Mouse (Mus musculus): ENCODE measurements around the gene Clybl. TPM values are rescaled to one million over a fixed set of nuclear protein-coding genes. Genes with fewer than 3 reads are reported as not detected.

The Clybl gene
- polyA plus RNA-seq, 1 experiment from 2014 or later, result 22.1 TPM

DNA sequence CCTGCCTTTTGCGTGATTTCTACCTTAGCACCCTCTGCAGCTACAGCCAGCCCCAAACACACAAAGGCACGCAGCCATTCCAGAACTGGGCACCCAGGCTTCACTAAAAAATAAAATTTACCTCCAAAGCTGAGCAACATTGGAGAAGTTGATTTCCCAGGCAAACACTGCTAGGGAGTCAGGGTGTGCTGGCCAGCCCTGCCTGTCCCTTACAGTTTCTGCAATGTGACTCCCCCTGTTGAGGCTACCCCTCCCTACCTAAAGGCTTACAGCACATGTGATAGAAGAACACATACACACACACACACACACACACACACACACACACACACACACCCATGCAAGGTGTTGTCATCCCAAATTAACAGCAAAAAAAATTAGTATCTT, 232.0 kb downstream of the Clybl start:
- no peak overlapping the region for H3K9ac ChIP-seq (ENCODE audit: low read depth, low read length)
- no peaks in the 10 kb centered on the region for H3K4me1 ChIP-seq (ENCODE audit: control insufficient read depth, low read depth, low read length)
- H3K36me3 ChIP-seq (ENCODE audit: control insufficient read depth, insufficient read depth), result no peaks in the 10 kb centered on the region
- ATAC-seq (ENCODE audit: low read depth), result no peak
- peaks cover 4% of the 10 kb centered on the region for H3K27me3 ChIP-seq (ENCODE audit: control insufficient read depth, insufficient read depth, low read depth, low read length)
- no peak overlapping the region for H3K27ac ChIP-seq (ENCODE audit: low read length)
- H3K9me3 ChIP-seq (replicated peaks; ENCODE audit: control insufficient read depth, low read length), result no peaks in the 10 kb centered on the region
- no peak overlapping the region for H3K4me2 ChIP-seq (ENCODE audit: low read depth, low read length)
- WGBS (ENCODE audit: insufficient replicate concordance), result 53% methylated on average over 2 of the region's 2 CpGs
- H3K4me3 ChIP-seq (ENCODE audit: low read depth, low read length), result no peak overlapping the region

DNA sequence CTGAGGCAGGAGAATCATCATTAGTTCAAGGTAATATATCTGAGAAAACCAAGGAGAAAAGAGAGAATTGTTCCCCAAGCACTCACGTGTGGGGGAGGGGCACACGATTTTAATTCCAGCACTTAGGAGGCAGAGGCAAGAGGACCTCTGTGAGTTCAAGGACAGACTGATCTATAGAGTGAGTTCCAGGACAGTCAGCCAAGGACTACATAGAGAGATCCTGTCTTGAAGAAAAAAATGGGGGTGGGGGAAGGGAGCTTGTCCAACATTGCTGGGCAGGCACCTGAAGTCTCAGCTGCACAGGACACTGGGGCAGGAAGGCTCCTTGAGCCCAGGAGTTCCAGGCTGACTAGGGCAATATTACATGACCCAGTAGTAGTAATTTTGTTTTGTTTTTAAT, 233.3 kb downstream of the Clybl start:
- no peak overlapping the region for H3K9ac ChIP-seq (ENCODE audit: low read depth, low read length)
- peaks cover 2% of the 10 kb centered on the region for H3K27me3 ChIP-seq (ENCODE audit: control insufficient read depth, insufficient read depth, low read depth, low read length)
- no peaks in the 10 kb centered on the region for H3K4me1 ChIP-seq (ENCODE audit: control insufficient read depth, low read depth, low read length)
- WGBS (ENCODE audit: insufficient replicate concordance), result 59% methylated on average over 2 of the region's 2 CpGs
- no peaks in the 10 kb centered on the region for H3K9me3 ChIP-seq (replicated peaks; ENCODE audit: control insufficient read depth, low read length)
- ATAC-seq (ENCODE audit: low read depth), result no peak
- H3K4me2 ChIP-seq (ENCODE audit: low read depth, low read length), result no peak overlapping the region
- no peak overlapping the region for H3K27ac ChIP-seq (ENCODE audit: low read length)
- no peaks in the 10 kb centered on the region for H3K36me3 ChIP-seq (ENCODE audit: control insufficient read depth, insufficient read depth)
- H3K4me3 ChIP-seq (ENCODE audit: low read depth, low read length), result no peak overlapping the region

GRCm38 (mm10) chr14:122416166-122416771, 234.8 kb downstream of the Clybl start:
- H3K4me3 ChIP-seq (ENCODE audit: low read depth, low read length), result no peak overlapping the region
- WGBS (ENCODE audit: insufficient replicate concordance), result 29% methylated on average over 4 of the region's 4 CpGs
- H3K27me3 ChIP-seq (ENCODE audit: control insufficient read depth, insufficient read depth, low read depth, low read length), result no peaks in the 10 kb centered on the region
- no peak overlapping the region for H3K27ac ChIP-seq (ENCODE audit: low read length)
- no peak overlapping the region for H3K9ac ChIP-seq (ENCODE audit: low read depth, low read length)
- H3K4me2 ChIP-seq (ENCODE audit: low read depth, low read length), result no peak overlapping the region
- ATAC-seq (ENCODE audit: low read depth), result no peak
- H3K4me1 ChIP-seq (ENCODE audit: control insufficient read depth, low read depth, low read length), result no peaks in the 10 kb centered on the region
- H3K9me3 ChIP-seq (replicated peaks; ENCODE audit: control insufficient read depth, low read length), result no peaks in the 10 kb centered on the region
- no peaks in the 10 kb centered on the region for H3K36me3 ChIP-seq (ENCODE audit: control insufficient read depth, insufficient read depth)

DNA sequence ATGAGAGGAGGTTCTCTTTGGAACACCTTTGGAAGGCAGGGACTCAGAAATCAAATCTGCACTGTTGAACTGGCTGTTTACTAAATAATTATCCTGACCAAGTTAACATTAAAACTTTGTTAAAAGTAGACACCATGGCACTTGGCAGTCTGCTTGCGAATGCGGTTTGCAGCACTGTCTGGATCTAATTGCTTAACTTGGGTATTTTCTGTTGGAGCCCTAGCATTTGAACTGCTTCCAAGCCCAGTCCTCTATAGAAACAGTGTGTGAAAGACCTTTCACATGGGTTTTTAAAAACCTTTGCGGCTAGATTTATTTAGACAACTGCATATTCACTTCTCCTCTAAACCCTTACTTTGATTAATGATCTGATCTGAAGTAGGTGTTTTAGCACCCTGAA, 242.9 kb downstream of the Clybl start:
- Histone ChIP-seq H3K27ac (ENCODE audit: low read length) (no peak overlapping the region), H3K27me3 (ENCODE audit: control insufficient read depth, insufficient read depth, low read depth, low read length) (no peaks in the 10 kb centered on the region), H3K4me3 (ENCODE audit: low read depth, low read length) (no peak overlapping the region), H3K4me2 (ENCODE audit: low read depth, low read length) (no peak overlapping the region), H3K9ac (ENCODE audit: low read depth, low read length) (no peak overlapping the region), H3K9me3 (replicated peaks; ENCODE audit: control insufficient read depth, low read length) (no peaks in the 10 kb centered on the region), H3K4me1 (ENCODE audit: control insufficient read depth, low read depth, low read length) (no peaks in the 10 kb centered on the region), H3K36me3 (ENCODE audit: control insufficient read depth, insufficient read depth) (no peaks in the 10 kb centered on the region)
- 77% methylated on average over 3 of the region's 3 CpGs for WGBS (ENCODE audit: insufficient replicate concordance)
- ATAC-seq (ENCODE audit: low read depth), result no peak

DNA sequence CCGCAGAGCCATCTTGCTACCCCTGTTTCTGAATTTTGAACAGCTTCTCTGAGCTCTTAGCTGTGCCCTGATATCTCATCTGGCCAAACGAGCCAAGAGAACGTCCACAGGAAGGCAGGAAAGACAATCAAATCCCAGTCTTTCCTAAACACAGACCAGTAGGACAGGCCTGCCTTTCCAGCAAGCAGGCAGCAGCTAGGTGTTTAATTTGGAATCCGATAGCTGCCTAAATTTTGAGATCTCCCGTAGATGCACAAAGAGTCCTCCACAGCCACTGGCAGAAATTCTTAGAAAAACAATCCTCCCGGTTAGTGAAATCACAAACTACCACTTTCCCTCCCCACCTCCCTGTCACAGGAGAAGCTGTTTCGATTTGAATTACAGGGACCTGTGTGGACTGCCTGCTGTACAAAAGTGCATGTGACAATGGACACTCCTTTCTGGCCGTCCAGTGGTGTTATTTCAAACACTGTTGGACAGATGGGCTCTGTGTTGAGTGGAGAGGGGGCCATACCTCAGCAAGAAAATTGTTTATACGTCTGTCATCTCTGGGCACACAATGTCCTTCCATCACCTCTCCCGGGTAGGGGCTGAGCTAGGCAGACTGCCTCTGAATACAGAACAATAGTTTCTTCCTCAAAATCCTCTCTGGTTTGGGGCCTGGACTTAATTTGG, 245.2 kb downstream of the Clybl start:
- WGBS (ENCODE audit: insufficient replicate concordance), result 50% methylated on average over 10 of the region's 10 CpGs
- no peaks in the 10 kb centered on the region for H3K9me3 ChIP-seq (replicated peaks; ENCODE audit: control insufficient read depth, low read length)
- H3K4me1 ChIP-seq (ENCODE audit: control insufficient read depth, low read depth, low read length), result no peaks in the 10 kb centered on the region
- no peak overlapping the region for H3K4me2 ChIP-seq (ENCODE audit: low read depth, low read length)
- no peak overlapping the region for H3K9ac ChIP-seq (ENCODE audit: low read depth, low read length)
- H3K4me3 ChIP-seq (ENCODE audit: low read depth, low read length), result no peak overlapping the region
- no peaks in the 10 kb centered on the region for H3K36me3 ChIP-seq (ENCODE audit: control insufficient read depth, insufficient read depth)
- ATAC-seq (ENCODE audit: low read depth), result no peak
- no peaks in the 10 kb centered on the region for H3K27me3 ChIP-seq (ENCODE audit: control insufficient read depth, insufficient read depth, low read depth, low read length)
- no peak overlapping the region for H3K27ac ChIP-seq (ENCODE audit: low read length)

DNA sequence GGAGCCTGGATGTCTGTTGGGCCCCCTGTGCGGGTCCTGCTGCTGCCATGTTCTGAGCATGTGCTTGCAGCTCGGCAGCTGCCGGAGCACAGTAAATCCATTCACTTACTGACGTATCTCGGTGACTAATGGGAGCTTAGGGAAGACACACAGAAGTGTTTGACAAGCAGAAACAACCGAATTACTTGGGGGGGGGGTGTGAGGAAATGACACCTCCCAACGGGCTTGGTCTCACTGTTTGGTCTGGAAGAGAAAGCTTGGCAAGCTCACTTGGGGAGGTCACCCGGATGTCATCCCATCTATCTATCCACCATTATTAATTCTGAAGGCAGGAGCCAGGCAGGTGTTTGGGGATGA, 245.7 kb downstream of the Clybl start:
- H3K9me3 ChIP-seq (replicated peaks; ENCODE audit: control insufficient read depth, low read length), result no peaks in the 10 kb centered on the region
- no peak overlapping the region for H3K27ac ChIP-seq (ENCODE audit: low read length)
- H3K4me3 ChIP-seq (ENCODE audit: low read depth, low read length), result no peak overlapping the region
- no peak overlapping the region for H3K9ac ChIP-seq (ENCODE audit: low read depth, low read length)
- no peaks in the 10 kb centered on the region for H3K27me3 ChIP-seq (ENCODE audit: control insufficient read depth, insufficient read depth, low read depth, low read length)
- H3K4me2 ChIP-seq (ENCODE audit: low read depth, low read length), result no peak overlapping the region
- H3K36me3 ChIP-seq (ENCODE audit: control insufficient read depth, insufficient read depth), result no peaks in the 10 kb centered on the region
- no peak for ATAC-seq (ENCODE audit: low read depth)
- WGBS (ENCODE audit: insufficient replicate concordance), result 57% methylated on average over 8 of the region's 8 CpGs
- H3K4me1 ChIP-seq (ENCODE audit: control insufficient read depth, low read depth, low read length), result no peaks in the 10 kb centered on the region

GRCm38 (mm10) chr14:122427654-122428053, 246.2 kb downstream of the Clybl start:
- WGBS (ENCODE audit: insufficient replicate concordance), result 63% methylated on average over 3 of the region's 3 CpGs
- H3K36me3 ChIP-seq (ENCODE audit: control insufficient read depth, insufficient read depth), result no peaks in the 10 kb centered on the region
- H3K4me3 ChIP-seq (ENCODE audit: low read depth, low read length), result no peak overlapping the region
- no peaks in the 10 kb centered on the region for H3K27me3 ChIP-seq (ENCODE audit: control insufficient read depth, insufficient read depth, low read depth, low read length)
- no peak overlapping the region for H3K27ac ChIP-seq (ENCODE audit: low read length)
- H3K9ac ChIP-seq (ENCODE audit: low read depth, low read length), result no peak overlapping the region
- no peak overlapping the region for H3K4me2 ChIP-seq (ENCODE audit: low read depth, low read length)
- no peaks in the 10 kb centered on the region for H3K9me3 ChIP-seq (replicated peaks; ENCODE audit: control insufficient read depth, low read length)
- H3K4me1 ChIP-seq (ENCODE audit: control insufficient read depth, low read depth, low read length), result no peaks in the 10 kb centered on the region
- no peak for ATAC-seq (ENCODE audit: low read depth)

DNA sequence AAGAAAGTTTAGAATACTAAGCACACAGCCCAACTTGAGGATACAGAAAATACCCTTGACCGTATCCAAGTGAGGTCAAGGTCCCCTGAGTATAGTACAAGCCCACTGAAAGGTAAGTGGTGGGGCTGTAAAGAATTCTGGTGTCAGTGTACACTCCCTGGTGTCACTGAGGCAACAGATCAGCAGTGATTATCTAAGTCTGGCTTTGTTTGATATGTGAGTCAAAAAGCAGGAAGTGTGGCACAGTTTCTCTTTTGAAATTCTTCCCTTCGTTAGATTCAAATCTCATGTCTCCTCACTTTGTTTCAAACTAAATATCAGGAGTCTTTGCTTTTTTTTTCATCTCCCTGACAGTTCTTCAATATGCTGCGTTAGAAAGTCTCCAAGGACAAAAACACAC, 251.1 kb downstream of the Clybl start:
- WGBS (ENCODE audit: insufficient replicate concordance), result 43% methylated on average over 3 of the region's 3 CpGs
- Histone ChIP-seq H3K4me3 (ENCODE audit: low read depth, low read length) (no peak overlapping the region), H3K4me1 (ENCODE audit: control insufficient read depth, low read depth, low read length) (no peaks in the 10 kb centered on the region), H3K9ac (ENCODE audit: low read depth, low read length) (no peak overlapping the region), H3K9me3 (replicated peaks; ENCODE audit: control insufficient read depth, low read length) (no peaks in the 10 kb centered on the region), H3K36me3 (ENCODE audit: control insufficient read depth, insufficient read depth) (no peaks in the 10 kb centered on the region), H3K27ac (ENCODE audit: low read length) (no peak overlapping the region), H3K4me2 (ENCODE audit: low read depth, low read length) (no peak overlapping the region), H3K27me3 (ENCODE audit: control insufficient read depth, insufficient read depth, low read depth, low read length) (no peaks in the 10 kb centered on the region)
- no peak for ATAC-seq (ENCODE audit: low read depth)

- no peak overlapping the region for H3K4me2 ChIP-seq (ENCODE audit: low read depth, low read length)
- H3K36me3 ChIP-seq (ENCODE audit: control insufficient read depth, insufficient read depth), result no peaks in the 10 kb centered on the region
- H3K9ac ChIP-seq (ENCODE audit: low read depth, low read length), result no peak overlapping the region
- no peaks in the 10 kb centered on the region for H3K4me1 ChIP-seq (ENCODE audit: control insufficient read depth, low read depth, low read length)
- no peaks in the 10 kb centered on the region for H3K9me3 ChIP-seq (replicated peaks; ENCODE audit: control insufficient read depth, low read length)
- 71% methylated on average over 10 of the region's 10 CpGs for WGBS (ENCODE audit: insufficient replicate concordance)
- no peak for ATAC-seq (ENCODE audit: low read depth)
- H3K27ac ChIP-seq (ENCODE audit: low read length), result no peak overlapping the region
- H3K4me3 ChIP-seq (ENCODE audit: low read depth, low read length), result no peak overlapping the region
- no peaks in the 10 kb centered on the region for H3K27me3 ChIP-seq (ENCODE audit: control insufficient read depth, insufficient read depth, low read depth, low read length)
Observed at GRCm38 (mm10) chr14:122434039-122434438, 252.5 kb downstream of the Clybl start.

Measured in liver, embryonic 16.5 days (tissue).